Mouse (Mus musculus) hindlimb bud, embryonic 11.5 days (tissue): ENCODE results near the gene Usp12.

ENCODE experiments used
- DNase-seq: peaks from one replicate; pipeline ENCODE4 v3.0.0-alpha.2; 2012; ENCODE audit warnings: low read depth, low spot score; ENCODE audit errors: extremely low spot score

Usp12 gene

DNA sequence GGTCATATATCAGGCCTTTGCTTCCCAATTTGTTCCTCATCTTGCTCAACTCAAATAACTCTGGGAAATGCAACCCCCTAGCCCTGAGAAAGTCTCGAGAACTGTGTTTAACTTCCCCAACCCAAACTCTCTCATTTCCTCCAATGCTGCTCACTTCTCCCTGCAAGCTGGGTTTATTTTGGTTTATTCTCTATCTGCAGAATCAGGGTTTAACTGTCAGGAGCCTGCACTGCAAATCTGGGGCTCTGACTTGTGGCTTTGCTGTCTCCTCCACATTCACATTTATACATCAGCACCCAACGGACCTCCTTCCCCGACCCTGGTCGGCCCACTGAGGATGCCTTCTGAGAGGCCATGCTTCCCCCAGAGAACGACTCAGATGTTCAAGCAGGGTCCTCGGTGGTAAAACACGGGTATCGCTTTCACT is 11.2 kb upstream of the Usp12 start:
- DNase-seq, result no peak

DNA sequence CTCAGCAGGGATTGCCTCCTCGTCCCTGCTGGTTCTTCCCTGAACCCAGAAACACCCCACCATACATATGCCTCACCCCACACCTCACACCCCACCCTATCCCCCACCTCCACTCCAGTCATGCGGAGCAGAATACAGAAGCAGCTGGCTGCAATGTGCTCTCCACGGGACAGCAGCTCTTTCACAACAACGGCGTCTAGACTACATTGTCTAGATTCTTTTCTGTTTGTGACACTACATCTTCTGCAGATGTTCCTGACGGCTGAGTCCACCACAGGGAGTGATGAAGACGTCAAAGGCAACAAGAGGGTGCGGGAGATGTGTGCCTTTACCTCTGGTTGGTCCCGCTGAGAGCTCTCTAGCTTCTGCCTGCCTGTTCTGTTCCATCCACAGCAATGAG is 3.2 kb upstream of the Usp12 start:
- DNase-seq, result no peak

DNA sequence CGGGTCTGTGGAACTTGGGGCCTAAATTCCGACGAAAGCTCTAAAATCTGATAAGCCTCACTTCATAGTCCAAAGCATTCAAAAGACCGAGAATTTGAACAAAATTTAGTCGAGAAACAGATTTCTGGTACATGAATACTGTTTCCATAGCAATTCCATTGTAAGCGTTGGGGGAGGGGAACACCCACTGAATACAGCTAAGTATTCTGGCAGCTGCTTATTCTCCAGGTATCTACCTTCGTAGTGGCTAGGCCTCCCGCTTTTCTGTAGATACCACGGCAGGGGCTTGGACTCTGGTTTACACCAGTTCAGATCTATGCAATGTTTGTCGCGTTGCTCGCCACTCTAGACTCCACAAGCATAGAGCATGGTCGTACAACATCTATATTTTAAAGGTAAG is 922 bp upstream of the Usp12 start:
- no peak for DNase-seq

DNA sequence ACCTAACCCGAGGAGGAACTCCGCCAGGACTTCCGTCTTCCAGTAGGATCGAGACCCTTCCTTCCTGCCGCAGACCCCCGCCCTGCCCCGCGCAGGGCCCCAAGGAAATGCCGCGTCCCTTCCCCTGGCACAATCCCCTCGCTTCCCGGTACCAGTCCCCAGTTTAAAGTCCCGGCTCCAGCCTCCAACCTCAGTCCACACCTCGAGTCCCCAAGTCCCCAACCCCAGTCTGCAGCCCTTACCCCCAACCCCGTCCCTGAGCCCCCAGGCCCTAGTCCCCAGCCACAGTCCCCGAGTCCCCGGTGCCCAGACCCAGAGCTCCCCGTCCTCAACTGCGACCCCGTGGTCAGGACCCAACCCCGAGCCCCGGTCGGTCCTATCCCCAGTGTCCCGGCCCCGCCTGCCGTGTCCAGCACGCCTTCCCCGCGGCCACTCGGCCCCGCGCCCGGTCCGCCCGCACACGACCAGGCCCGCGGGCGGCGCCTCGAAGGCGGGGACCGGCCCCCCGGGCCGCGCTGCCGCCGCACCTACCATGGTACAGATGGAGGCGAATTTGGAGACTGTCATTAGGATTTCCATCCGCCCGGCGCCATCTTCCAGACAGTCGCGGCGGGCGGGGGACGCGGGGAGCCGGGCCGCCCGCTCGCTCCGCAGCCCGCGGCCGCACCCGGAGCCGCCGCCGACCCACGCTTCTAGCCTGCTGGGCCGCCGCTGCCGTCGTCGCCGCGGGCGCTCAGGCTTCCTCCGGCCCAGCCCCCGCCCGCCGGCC is 538 bp downstream of the Usp12 start:
- DNase-seq, result no peak

DNA sequence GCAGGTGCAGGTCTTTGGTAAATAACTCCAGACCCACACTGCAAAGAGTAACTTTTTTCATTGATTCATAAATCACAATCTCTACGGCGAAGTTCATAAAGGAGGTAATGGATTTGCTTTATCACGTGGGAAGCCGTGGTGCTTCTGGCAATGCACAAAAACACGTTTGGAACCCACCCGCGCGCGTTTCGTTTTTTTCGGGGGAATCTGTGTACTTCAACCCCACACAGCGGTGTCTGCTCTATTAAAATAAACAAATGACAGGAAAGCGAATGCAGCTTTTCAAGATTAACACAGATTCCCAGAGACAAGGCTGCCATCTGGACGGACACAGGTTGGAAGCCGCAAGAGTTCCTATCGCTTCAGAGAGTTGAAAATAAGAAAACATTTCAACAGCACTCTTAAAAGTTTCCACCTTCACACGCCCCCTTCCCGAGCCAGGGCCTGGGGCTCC is 1.1 kb downstream of the Usp12 start:
- no peak for DNase-seq

DNA sequence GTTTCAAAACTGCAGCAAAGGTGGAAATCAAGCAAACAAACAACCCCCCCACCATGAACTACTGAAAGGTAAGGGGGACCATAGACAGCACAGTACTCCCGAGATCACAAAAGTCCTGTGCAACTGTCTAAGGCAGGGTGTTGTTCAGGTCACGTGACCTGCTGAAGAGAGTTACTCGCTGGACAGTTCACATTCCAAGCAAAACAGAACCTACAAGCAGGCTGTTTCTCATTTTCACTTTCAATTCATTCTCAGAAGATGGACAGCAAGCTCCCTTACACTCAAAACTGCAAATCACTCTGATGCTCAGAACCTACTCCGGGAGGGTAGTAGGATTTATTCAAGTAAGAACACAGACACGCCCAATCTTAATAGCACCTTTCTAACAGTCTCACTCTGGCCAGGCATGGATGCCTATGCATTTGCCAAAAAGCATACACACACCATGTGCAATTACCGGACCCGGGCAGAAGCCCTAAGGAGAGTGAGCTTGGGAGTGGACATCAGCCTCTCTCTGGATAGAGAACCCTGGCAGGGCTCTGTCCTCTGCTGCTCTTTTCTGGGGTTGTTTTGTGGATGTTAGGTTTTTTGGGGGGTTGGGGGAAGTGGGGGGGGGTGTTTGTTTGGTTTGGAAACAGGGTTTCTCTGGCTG is 2.5 kb downstream of the Usp12 start:
- no peak for DNase-seq

DNA sequence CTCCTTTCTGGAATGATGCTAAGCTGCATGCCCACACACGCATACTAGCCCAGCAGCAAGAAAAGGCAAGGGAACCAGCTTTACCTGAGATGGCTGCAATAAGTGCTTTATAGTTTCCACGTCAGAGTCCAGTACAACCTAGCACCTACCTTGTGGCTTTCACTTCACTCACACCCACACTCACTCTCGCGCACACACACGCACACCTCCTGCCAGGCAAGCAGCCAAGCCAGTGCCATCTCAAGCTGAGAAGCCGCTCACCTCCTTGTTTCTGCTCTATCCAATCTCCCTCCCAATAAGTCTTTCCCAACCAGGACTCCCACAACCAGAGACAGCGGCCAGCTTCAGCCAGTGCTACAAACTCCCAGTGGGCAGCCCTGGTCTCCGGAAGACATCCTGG is 3.9 kb downstream of the Usp12 start:
- no peak for DNase-seq

DNA sequence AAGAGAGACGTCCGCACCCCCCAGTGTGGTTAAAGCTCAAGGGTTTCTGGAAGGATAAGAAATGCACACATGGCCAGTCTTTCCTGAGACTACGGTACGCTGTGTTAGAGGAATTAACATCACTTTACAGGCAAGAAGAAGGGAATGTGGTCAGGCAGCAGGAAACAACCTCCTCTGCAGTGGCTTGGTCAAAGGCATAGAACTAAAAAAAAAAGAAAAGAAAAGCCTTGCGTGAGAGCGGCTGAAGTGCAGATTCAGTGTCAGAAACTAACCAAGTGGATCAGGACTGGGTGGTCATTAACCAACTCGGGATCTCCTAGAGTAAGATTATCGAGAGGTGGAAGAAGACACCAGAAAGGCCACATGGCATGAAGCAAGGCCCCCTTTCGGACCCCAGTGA is 5.4 kb downstream of the Usp12 start:
- no peak for DNase-seq

DNA sequence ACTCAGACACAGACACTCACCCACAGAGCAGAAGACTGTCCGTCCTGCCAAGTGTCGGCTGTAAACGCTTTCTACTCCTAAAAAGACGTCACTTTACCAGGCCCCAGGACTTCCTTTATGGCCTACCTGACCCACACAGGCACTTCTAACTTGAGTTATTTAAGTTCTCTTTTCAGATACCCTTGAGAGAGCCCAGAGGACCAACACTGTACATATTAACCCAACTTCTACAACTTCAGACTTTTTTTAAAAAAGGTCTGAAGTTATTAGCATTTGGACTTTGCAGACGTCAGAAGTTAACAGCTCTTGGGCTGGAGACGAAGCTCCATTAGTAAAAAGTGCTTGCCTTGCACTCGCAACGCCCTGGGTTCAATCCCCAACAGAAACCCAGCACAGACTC is 8.7 kb downstream of the Usp12 start:
- DNase-seq, result no peak

DNA sequence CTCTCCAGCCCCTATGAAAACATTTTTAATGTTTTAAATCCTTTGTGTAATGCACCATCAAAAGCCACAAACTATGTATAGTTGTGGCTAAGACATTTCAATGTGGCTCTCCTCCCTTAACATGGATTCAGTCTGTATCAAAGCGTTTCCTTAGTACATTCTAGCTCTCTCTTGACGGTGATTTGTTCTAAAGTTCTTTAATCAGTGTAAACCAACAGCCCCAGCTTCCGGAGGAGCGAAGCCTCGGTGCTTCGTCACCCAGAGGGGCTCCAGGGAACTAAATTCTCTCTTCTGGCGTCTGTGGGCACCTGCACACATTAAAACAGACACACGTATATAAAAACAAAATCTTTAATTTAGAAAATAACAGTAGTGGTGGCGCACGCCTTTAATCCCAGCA is 10.9 kb downstream of the Usp12 start:
- DNase-seq, result no peak

DNA sequence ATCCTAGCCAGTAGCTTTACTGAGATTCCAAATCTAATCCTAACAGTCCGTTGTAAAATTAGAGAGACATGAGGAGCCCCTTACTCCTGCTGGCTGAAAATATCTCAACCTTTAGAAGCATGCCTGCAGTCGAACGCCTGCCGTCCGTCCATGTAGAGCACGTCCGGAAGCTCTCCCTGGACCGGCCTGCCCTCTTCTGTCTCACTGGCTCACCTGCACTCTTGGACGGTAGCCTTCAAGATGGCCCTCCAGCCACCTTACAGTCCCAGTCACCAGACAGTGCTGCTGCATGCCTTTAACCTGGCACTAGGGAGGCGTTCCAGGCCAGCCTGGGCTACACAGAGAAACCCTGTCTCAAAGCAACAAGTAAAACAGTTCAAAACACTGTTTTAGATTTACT is 11.5 kb downstream of the Usp12 start:
- DNase-seq, result no peak

DNA sequence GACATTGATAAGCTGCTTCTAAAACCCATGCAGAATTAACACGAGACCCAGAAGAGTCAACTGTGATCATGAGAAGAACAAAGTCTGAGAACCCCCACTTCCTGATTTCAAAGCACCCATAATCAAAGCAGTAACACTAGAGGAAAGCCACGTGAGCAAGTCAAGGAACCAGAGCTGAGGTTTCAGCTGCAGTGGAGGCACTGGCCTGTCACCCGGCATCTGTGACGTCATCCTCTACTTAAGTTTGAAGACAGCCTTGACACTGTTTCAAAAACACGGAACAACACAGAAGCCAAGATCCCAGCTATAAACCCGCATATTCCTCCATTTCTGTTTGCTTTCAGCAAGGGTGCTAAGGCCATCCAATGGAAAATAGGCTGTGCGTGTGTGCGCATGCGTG is 13.1 kb downstream of the Usp12 start:
- DNase-seq, result no peak

DNA sequence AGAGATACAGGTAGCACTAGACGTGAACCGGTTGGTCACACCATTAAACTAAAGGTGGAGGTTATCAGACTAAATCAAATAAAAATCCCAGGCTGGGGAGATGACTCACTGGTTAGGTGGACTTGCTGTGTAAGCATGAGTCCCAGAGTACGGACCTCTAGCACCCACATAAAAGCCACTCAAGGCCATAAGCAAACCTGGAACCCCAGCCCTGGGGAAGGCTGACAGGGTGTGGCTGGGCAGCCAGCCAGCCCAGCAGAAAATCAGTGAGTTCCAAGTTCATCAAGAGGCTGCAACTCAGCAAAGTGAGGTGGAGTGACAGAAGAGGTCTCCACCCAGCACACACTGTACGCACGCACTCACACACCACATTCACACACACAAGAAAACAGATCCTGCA is 14.9 kb downstream of the Usp12 start:
- DNase-seq, result no peak

DNA sequence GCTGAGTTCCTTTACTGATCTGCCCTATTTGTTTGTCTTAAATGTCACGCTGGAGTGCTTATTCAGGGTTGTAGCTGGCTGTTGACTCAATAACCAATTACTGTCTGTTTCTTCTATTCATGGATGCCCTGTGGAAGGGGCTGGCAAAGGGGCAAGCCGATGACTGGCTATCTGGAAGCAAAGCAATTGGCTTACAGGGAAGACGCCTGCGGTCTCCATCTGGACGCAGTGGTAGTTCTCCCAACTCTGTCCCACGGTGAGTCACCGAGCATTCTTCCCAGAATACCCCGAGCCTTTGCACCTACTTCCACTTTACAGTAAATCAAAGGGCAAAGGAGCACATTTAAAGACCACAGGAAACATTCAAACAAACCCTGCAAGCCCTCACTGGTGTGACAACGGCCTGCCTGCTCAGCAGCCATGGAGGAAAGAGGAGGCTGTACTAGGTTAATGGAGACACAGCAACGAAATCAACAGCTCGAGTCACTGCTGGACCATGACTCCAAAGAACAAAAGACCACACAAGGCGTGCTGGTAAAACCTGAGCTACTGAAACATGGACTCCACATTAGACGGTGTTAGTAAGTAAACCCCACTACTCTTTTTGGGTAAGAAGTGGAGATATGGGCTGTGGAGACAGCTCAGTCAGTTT is 17.7 kb downstream of the Usp12 start:
- DNase-seq, result no peak

DNA sequence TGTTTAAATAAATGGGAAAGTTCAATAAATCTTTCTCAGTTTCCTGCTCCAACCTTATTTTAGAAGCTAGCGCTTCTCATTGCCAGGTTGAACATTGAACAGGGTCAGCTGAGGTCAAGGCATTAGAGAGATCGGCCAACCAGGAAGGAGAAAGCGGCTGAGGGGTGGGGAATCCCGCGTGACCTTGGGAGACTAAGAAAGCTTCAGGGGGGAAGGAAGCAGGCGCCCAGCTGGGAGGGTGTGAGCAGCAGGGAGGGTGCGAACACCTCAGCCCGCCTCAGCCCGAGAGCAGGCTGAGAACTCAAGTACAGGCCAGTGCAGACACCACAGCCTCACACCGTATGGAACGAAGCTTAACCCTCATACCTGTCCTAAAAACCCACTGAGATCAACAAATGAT is 22.8 kb downstream of the Usp12 start:
- no peak for DNase-seq

DNA sequence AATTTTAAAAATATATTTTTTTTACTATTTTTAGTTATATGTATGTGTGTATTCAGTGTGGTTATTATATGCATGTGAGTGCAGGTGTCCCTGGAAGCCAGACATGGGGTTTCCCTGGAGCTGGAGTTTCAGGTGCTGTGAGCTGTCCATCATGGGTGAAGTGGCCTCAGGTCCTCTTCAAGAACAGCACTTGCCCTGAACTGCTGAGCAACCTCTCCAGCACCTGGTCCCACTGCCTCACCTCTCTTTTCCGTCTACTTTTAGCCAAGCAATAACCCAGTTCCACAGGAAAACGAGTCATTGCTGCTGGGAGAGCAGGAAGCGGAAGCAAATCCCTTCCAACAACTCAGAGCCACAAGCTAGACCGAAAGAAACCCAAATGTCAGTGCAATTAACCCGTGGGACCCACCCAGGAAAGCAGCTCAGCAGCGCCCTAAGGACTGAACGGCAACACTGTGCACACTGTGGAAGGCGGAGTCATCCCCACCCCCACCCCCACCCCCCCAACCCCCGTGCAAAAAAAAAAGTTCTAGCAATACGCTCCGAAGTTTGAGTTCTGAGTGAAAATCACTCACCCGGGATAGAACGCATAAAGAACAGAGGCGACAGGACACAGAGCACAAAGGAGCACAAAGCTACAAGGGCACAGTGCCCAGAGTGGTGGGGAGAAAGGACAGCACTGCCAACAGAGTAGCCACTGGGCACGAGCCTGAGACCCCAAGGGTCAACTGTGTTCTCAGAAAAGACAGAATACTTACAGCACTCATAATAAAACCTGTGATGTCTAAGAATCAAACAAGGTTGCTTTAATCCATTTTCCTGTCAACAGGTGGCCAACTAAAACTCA is 24.6 kb downstream of the Usp12 start:
- no peak for DNase-seq

DNA sequence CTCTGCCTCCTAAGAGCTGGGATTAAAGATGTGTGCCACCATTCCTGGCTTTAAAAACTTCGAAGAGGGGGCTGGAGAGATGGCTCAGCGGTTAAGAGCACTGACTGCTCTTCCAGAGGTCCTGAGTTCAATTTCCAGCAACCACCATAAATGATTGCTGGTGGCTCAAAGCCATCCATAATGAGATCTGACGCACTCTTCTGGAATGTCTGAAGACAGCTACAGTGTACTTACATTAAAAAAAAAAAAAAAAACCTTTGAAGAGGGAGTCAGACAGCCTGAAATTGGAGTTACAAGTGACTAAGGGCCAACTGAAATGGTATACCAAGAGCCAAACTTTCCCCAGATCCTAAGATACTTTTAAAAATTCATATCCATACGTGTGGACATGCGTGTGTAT is 29.0 kb downstream of the Usp12 start:
- DNase-seq, result no peak

DNA sequence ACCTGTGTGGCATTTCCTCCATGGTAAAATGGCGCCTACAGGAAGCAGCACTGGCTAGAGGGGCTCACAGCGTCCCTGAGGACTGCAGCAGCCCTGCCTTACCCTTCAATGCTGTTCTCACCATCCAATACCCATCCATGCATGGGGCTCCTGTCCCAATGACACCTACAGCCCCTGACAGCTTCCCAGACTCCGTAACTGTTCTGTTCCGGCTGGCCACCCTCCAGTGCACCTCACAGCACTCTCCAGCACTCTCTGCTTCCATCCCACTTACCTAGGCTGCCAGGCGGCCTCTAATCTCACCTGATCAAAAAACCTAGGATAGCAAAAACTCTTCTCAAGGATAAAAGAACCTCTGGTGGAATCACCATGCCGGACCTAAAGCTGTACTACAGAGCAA is 35.6 kb downstream of the Usp12 start:
- no peak for DNase-seq

DNA sequence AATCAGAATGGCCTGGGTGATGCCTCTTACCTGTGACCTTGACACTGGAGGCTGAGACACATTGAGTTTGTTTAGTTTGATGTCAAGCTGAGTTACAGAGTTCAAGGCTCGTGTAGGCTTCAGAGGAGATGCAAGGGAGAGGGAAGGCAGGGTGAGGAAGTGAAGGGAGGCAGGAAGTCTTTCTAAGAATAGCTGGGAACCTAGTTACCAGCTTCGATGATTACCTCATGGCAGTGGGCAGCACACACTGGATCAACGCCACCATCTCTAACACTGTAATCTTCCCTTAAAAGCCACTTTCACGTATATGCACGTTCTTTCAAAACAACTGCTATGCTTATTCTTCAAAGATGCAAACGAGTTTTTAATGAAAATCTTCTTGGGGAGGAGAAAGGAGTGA is 36.9 kb downstream of the Usp12 start:
- no peak for DNase-seq

DNA sequence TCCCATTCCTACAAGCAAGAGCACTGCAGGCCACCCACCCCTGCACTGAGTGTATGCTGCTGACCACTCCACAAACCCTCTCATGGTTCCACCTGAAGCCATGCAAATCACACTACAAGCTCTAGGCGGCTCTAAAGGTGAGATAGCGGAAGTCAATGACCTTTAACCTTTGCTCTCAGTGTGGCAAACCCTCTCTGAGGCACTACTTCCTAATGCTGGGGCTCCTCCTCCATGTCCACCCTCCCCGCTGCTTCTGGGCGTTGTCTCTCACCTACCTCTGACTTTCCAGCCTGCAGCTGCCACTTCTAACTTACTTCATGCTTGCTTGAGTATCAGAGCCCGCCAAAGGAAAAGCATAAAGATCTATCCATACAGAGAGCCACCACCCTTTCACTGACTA is 37.5 kb downstream of the Usp12 start:
- no peak for DNase-seq

DNA sequence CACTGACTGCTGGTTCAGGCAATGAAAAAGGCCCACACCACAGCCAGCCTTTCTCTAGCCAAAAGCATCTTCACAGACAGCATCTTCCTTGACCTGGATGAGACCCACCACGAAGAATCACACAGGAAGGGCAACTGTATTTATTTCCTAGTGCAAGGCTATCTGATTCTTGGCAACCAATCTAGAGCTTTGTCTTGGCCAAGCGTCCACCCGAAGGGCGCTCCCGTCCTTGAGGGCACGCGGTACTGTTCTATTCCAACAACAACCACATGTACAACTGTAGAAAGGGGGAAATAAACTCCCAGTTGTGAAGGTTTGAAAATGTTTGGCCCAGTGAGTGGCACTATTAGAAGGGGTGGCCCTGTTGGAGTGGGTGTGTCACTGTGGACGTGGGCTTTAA is 41.6 kb downstream of the Usp12 start:
- DNase-seq, result no peak
